Mouse (Mus musculus) midbrain, embryonic 11.5 days (tissue): ENCODE data around the gene Trcg1. TPM values are rescaled to one million over a fixed set of nuclear protein-coding genes. Genes with fewer than 3 reads are reported as not detected.

Experiments used
- ATAC-seq: fragments of 200-750 bp; cut with Nextera tagmentation; 2 replicates; pipeline ENCODE4 v1.8.0; 2017; ENCODE audit warnings: moderate TSS enrichment, moderate library complexity; ENCODE audit not compliant: low FRiP score
- DNase-seq: peaks from one replicate; pipeline ENCODE4 v3.0.0; 2015; ENCODE audit warnings: low spot score; ENCODE audit errors: missing footprints
- H3K27ac ChIP-seq: fragments of 300-500 bp; sonication (generic); 2 replicates; pipeline ENCODE4 v1.5.1; 2014; ENCODE audit warnings: low read depth, low read length
- H3K27me3 ChIP-seq: fragments of 300-500 bp; sonication (generic); 2 replicates; pipeline ENCODE4 v1.6.1; 2014; ENCODE audit warnings: mild to moderate bottlenecking, low read length, moderate library complexity, mixed read lengths; ENCODE audit not compliant: control insufficient read depth, insufficient read depth
- H3K36me3 ChIP-seq: fragments of 300-500 bp; sonication (generic); 2 replicates; pipeline ENCODE4 v1.6.1; 2014; ENCODE audit warnings: mild to moderate bottlenecking, low read length, moderate library complexity, mixed read lengths; ENCODE audit not compliant: control insufficient read depth, insufficient read depth
- H3K4me1 ChIP-seq: fragments of 300-500 bp; sonication (generic); 2 replicates; pipeline ENCODE4 v1.6.1; 2014; ENCODE audit warnings: low read length; ENCODE audit not compliant: control insufficient read depth, insufficient read depth
- H3K4me2 ChIP-seq: fragments of 300-500 bp; sonication (generic); 2 replicates; pipeline ENCODE4 v1.6.1; 2014; ENCODE audit warnings: mild to moderate bottlenecking, moderate library complexity
- H3K4me3 ChIP-seq: fragments of 300-500 bp; sonication (generic); 2 replicates; pipeline ENCODE4 v1.5.1; 2014; ENCODE audit warnings: low read depth, low read length
- H3K9ac ChIP-seq: fragments of 300-500 bp; sonication (generic); 2 replicates; pipeline ENCODE4 v1.6.1; 2014; ENCODE audit warnings: low read length
- H3K9me3 ChIP-seq: fragments of 300-500 bp; sonication (generic); 2 replicates; pipeline ENCODE4 v1.6.1; 2016; ENCODE audit warnings: low read length; ENCODE audit not compliant: control insufficient read depth
- WGBS: fragments of 180-500 bp; shearing (Covaris S2); extraction: QIAGEN DNeasy Blood & Tissue Kit; methylation state at CpG from one replicate; pipeline ENCODE4 v1.1.7; 2014; 5-methylcytosine and 5-hydroxymethylcytosine counted together
- polyA plus RNA-seq: library from polyadenylated mRNA; unstranded; fragments of >200 nt; fragmentation: Nextera tagmentation; extraction: Ambion mirVana; gene quantifications from 2 replicates; pipeline ENCODE4 v1.2.1, GENCODE M21; 2014

Gene Trcg1
- polyA plus RNA-seq, 1 experiment from 2014 or later: not detected

GRCm38 (mm10) chr9:57256309-57256708 is 20.0 kb downstream of the Trcg1 start:
- no peak overlapping the region for H3K9ac ChIP-seq
- peaks cover 4% of the 10 kb centered on the region; the same call in 1 of the 2 replicates for H3K27me3 ChIP-seq
- H3K9me3 ChIP-seq: no peaks in the 10 kb centered on the region
- no peak overlapping the region for H3K27ac ChIP-seq
- no peak overlapping the region for H3K4me3 ChIP-seq
- H3K36me3 ChIP-seq: peaks cover 11% of the 10 kb centered on the region
- H3K4me1 ChIP-seq: peaks cover 5% of the 10 kb centered on the region; the same call in 1 of the 2 replicates
- 95% methylated on average over 20 of the region's 20 CpGs for WGBS
- ATAC-seq (no peak), DNase-seq (no peak)
- H3K4me2 ChIP-seq: no peak overlapping the region

GRCm38 (mm10) chr9:57256861-57257260 is 20.5 kb downstream of the Trcg1 start:
- H3K36me3 ChIP-seq: peaks cover 7% of the 10 kb centered on the region

DNA sequence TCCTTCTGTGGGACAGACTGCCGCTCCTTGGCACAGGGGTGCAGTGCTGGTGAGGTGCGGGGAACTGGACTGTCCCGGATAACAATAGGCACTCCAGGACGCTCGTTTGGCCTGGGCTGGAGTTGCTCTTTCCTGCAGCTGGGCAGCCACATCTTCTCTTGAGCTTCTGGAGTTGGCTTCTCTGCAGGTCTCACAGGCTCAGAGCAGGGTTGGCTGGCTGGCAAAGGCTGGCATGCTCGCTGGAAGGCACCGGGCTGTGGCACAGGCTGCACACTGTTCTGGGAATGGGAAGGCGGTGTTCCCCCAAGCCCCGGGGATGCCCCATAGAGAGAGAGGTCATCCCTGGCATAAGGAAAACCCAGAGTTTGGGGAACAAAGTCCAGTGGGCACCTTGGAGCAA is 21.3 kb downstream of the Trcg1 start:
- Histone ChIP-seq H3K36me3 (peaks cover 6% of the 10 kb centered on the region), H3K27ac (no peak overlapping the region), H3K9ac (no peak overlapping the region), H3K4me2 (no peak overlapping the region), H3K4me3 (no peak overlapping the region), H3K9me3 (no peaks in the 10 kb centered on the region), H3K4me1 (peaks cover 7% of the 10 kb centered on the region; the same call in 1 of the 2 replicates), H3K27me3 (peaks cover 4% of the 10 kb centered on the region; the same call in 1 of the 2 replicates)
- WGBS: 94% methylated on average over 9 of the region's 9 CpGs
- ATAC-seq (no peak), DNase-seq (no peak)

More at GRCm38 (mm10) chr9:57256861-57257260, 20.5 kb downstream of the Trcg1 start:
- DNase-seq (no peak), ATAC-seq (no peak)
- Histone ChIP-seq H3K27ac (no peak overlapping the region), H3K4me3 (no peak overlapping the region), H3K4me2 (no peak overlapping the region), H3K4me1 (peaks cover 7% of the 10 kb centered on the region; the same call in 1 of the 2 replicates), H3K9me3 (no peaks in the 10 kb centered on the region), H3K27me3 (peaks cover 4% of the 10 kb centered on the region; the same call in 1 of the 2 replicates), H3K9ac (no peak overlapping the region)
- WGBS: 97% methylated on average over 11 of the region's 11 CpGs

- H3K27ac ChIP-seq: no peak overlapping the region
- H3K4me3 ChIP-seq: no peak overlapping the region
- H3K9ac ChIP-seq: no peak overlapping the region
- 12% methylated on average over 3 of the region's 3 CpGs for WGBS
- peaks cover 3% of the 10 kb centered on the region; the same call in 1 of the 2 replicates for H3K36me3 ChIP-seq
- H3K27me3 ChIP-seq: peaks cover 4% of the 10 kb centered on the region; the same call in 1 of the 2 replicates
- H3K4me2 ChIP-seq: no peak overlapping the region
- H3K9me3 ChIP-seq: no peaks in the 10 kb centered on the region
- H3K4me1 ChIP-seq: peaks cover 7% of the 10 kb centered on the region; the same call in 1 of the 2 replicates
- ATAC-seq (no peak), DNase-seq (peak; percentile 99)
Observed at GRCm38 (mm10) chr9:57259736-57260135, 23.4 kb downstream of the Trcg1 start.

DNA sequence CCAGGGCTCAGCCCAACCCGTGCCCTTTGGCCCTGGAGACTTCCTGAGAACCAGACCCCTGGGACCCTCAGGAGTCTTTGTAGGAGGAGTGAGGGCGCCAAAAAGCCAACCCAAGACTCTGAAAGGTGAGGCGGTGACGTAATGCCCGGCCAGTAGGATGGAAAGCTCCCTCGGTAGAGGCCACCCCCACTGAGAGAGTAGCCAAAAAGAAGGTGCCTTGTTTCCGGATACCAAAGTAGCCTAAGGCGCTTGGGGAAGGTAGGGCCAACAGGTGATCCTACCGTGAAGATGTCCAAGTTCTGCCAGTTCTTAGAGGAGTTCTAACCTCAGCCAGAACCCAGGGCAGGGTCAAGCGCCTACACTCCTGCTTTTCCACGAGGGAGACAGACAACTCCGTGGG is 24.6 kb downstream of the Trcg1 start:
- ATAC-seq: no peak
- Histone ChIP-seq H3K4me3 (peak overlapping the region; percentile 75), H3K4me1 (peaks cover 7% of the 10 kb centered on the region; the same call in 1 of the 2 replicates), H3K27me3 (peaks cover 4% of the 10 kb centered on the region; the same call in 1 of the 2 replicates), H3K9me3 (no peaks in the 10 kb centered on the region), H3K4me2 (peak overlapping the region; percentile 96), H3K27ac (no peak overlapping the region), H3K9ac (peak overlapping the region; percentile 85; the same call in 1 of the 2 replicates), H3K36me3 (peaks cover 3% of the 10 kb centered on the region; the same call in 1 of the 2 replicates)
- 20% methylated on average over 12 of the region's 12 CpGs for WGBS
- peak; percentile 87 for DNase-seq

DNA sequence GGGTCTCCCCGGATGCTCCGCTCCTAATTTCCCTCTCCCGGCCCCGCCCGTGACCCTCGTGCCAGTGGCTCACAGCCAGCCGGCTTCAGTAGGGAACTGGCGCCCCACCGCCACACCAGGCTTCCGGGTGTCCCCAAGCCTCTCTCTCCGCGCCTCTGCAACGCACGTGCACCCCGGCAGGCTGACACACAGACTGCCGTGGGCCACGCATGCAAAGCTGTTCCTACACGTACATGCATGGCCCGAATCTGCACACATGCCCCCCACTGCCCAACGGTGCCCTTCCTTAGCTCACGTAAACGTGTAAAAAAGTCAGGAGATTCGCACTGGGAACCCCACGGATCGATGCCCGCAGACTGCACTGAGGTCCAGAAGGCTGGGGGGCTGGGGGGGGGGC is 25.2 kb downstream of the Trcg1 start:
- no peak for DNase-seq
- no peaks in the 10 kb centered on the region for H3K9me3 ChIP-seq
- H3K4me2 ChIP-seq: peak overlapping the region; percentile 96
- H3K4me1 ChIP-seq: peaks cover 7% of the 10 kb centered on the region; the same call in 1 of the 2 replicates
- WGBS: 0% methylated on average over 26 of the region's 26 CpGs
- no peak for ATAC-seq
- H3K9ac ChIP-seq: peak overlapping the region; percentile 85
- peaks cover 3% of the 10 kb centered on the region; the same call in 1 of the 2 replicates for H3K36me3 ChIP-seq
- no peak overlapping the region for H3K27ac ChIP-seq
- peak overlapping the region; percentile 75 for H3K4me3 ChIP-seq
- peaks cover 4% of the 10 kb centered on the region; the same call in 1 of the 2 replicates for H3K27me3 ChIP-seq

DNA sequence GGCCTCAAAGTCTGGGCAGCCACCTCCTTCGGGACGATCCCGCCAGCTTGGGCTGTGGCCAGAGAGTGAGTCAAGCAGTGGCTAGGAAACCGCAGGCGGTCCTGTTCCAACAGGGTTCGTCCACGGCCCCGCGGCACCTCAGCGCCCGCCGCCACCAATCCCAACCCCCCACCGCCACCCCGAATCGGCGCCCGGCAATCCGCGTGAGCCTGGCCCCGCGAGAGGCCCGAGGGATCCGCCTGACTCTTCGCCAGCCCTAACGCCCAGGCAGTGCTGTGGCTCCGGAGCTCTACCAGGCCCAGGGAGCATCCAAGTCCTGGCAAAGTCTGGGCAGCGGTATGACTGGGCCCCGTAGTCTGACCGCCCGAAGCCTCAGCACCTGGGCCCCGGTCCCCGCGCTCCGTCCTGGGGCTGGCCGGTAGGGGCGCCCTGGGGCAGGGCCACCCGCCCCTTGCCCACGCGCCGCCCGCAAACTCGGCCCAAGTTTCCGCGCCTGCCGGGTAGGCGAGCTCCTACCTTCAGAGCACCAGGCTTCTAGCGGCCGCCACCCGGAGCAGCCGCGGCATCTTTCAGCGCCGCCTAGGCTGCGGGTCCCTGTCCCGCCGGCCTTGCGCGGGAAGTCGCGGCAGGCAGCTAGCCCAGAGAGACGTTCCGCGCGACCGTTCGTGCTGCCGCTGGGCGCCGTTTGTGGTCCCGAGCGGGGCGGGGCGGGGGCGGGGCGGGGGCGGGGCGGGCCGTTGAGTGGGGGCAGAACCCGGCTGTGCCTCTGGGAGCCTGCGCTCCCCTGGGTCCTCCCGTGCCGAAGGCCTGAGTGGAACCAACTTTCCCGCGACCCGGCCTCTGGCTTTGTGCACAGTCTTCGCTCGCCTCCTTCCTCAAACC is 25.8 kb downstream of the Trcg1 start, which contains the start of gene 1700017B05Rik:
1700017B05Rik (minus strand) TSS at position 700 of the 882 bp plus-strand sequence.
- Histone ChIP-seq H3K27me3 (peaks cover 4% of the 10 kb centered on the region; the same call in 1 of the 2 replicates), H3K27ac (peak within 1 kb of the TSS; percentile 25; the same call in 1 of the 2 replicates), H3K36me3 (peaks cover 3% of the 10 kb centered on the region; the same call in 1 of the 2 replicates), H3K4me3 (peak within 1 kb of the TSS; percentile 75), H3K9me3 (no peaks in the 10 kb centered on the region), H3K4me1 (peaks cover 10% of the 10 kb centered on the region), H3K4me2 (peak within 1 kb of the TSS; percentile 96), H3K9ac (peak within 1 kb of the TSS; percentile 85)
- ATAC-seq: peak; percentile 80
- peak; percentile 97 for DNase-seq
- WGBS: under 1% methylated on average over 85 of the region's 87 CpGs

DNA sequence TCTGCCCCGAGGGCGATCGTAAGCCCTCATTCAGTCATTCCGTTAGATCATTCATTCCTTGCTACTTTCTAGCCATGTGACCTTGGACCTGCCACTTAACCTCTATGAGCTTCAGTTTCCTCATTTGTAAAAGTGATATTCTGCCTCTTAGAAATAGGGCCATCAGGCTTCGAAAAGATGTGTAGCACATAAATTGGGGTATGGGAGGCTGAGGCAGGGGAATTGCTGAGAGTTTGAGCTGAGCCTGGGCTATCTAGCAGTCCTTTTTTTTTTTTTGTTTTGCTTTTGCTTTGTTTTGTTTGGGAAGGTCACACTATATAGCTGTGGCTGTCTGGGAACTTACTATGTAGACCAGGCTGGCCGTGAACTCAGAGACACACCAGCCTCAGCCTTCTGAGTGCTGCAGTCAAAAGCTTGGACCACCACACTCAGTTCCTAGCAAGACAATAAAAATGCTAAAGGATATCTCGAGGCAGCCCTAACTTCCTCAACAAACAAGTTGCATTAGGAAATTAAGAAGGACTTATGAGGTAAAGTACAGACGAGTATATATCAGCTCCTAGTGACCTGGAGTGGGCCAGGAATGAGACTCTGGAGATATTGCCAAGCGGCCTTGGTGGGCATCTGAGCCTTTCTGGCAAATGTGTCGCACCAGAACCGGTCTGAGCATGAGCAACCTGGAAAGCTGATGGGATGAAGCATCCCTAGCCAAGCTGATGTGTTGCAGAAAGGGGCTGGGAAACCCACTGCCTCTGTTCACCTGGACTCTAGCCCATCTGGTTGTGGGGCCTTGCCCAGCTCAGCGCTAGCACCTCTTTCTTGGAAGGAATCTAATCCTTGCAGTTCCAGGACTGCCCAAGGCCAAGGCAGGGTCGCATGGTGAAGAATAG is 26.7 kb downstream of the Trcg1 start:
- peaks cover 14% of the 10 kb centered on the region for H3K4me1 ChIP-seq
- WGBS: 52% methylated on average over 13 of the region's 13 CpGs
- H3K4me2 ChIP-seq: peak overlapping the region; percentile 96
- DNase-seq (peak; percentile 77), ATAC-seq (no peak)
- peak overlapping the region; percentile 75 for H3K4me3 ChIP-seq
- H3K27me3 ChIP-seq: peaks cover 4% of the 10 kb centered on the region; the same call in 1 of the 2 replicates
- no peak overlapping the region; the same call in 1 of the 2 replicates for H3K27ac ChIP-seq
- H3K36me3 ChIP-seq: peaks cover under 1% of the 10 kb centered on the region; the same call in 1 of the 2 replicates
- peak overlapping the region; percentile 85 for H3K9ac ChIP-seq
- H3K9me3 ChIP-seq: no peaks in the 10 kb centered on the region
